Mouse (Mus musculus): Measurements from ENCODE around the gene Pabpn1l.
A peak's percentile ranks its signal among the peaks of the same experiment; 100 is the strongest.
"Not testable (repeated sequence)": the region's sequence is repeated elsewhere in the genome, so short reads cannot be mapped to it uniquely, and the experiment has no call there.

Gene Pabpn1l

DNA sequence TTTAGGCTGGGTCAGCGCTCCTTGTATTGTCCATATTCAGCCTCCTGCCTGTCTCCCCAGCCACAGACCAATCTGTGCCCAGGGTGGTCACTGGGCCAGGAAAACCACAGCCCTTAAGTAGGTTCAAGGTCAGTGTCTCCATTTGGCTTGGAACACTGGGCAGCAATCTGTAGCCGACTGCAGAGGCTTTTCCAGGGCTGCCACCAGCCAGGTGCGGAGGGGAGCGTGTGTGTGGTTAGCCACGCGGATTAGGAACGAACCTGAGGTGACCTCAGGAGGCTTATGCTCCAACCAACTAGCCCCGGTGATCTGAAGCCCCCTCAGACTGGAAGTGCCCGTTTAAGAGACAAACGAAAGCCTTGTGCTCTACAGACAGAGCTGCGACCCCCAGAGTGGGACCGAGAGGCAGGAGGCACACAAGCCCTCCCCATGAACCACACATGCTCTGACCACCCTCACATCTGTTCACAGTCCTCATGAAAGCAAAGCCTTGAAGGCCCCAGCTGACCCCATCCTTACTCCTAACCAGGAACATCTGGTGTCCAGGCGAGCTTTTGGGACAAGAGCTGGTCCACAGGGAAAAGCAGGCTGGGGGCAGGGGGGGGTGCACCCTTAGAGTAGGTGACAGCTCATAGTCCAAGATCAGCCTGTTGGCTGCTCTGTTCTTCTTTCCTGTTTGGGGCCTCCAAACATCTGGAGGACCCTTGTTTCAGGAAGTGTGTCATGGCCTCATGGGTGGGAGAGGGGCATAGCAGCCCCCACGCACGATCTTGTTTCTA is 25.8 kb upstream of the Pabpn1l start:
- no peak for DNase-seq (ENCODE audit: low spot score in 2 of 2)

DNA sequence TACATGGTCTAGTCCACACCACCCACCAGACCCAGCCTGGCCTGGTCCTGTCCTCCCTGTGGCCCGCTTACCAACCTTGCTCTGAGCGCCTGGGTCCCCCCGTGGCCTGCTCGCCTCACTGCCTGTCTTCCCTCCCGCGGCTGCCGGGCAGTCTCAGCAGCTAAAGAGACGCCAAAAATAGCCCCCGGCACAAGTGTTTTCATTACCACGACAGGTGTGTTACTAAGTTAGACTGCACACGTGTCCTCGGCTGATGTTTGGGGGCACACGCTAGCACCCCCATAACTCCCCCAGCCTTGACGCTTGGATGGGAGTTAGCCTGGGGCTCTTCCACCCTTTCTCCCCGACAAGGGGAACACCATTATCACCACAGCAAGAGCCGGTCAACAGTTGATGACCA is 23.8 kb upstream of the Pabpn1l start:
- DNase-seq (ENCODE audit: low spot score in 2 of 2) = no peak

DNA sequence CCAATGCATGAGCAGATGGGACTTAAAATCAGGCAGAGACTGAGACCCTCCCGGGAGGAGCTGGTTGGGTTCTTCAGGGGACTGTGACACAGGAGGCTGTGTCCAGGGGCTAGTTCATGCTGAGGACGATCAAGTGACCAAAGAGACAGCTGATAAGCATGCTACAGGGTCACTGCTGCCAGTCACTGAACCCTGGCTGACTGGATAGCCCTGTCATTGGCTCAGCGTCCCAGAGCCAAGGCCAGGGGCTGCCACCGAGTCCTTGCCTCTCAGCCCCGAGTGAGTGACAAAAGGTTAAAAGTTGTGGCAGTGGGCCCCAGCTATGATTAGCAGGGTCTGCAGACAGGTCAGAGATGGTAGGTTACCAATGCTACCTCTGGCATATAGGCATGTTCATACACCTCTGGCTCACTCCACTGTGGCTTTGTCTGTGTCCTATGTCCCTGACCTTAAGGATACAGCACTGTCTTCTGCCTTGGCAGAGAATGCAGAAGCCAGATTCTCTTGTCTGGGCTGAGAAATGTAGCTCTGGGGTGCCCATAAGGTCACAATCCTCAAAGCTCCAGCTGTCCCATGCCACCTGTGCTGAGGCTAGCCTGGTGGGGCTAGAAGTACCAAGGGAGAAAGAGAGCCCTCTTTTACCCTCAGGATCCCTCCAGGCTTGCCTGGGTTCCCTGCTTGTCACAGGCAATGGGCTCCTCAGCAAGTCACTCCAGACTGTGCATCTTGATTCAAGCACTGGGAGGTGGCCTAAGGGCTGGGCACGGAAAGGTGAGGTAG is 21.8 kb upstream of the Pabpn1l start:
- no peak for DNase-seq (ENCODE audit: low spot score in 2 of 2)

DNA sequence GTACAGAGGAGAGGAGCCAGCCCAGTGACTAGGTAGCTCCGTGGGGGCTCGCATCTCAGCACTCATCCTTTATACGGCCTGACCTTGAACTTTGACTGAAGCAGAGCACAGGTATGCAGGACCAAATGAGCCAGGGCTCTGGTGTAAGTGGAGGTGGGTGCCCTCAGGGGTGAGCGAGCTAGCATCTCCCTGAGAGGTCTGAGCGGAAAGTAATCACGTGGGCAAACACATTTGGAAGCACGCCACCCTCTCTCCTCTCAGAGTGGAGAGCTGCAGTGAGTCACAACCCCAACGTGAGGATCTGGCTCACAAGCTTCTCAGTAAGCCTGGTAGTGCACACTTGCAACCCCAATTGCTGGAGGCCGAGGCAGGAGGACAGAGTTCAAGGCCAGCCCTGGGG is 19.5 kb upstream of the Pabpn1l start:
- DNase-seq (ENCODE audit: low spot score in 2 of 2) = peak in 1 of 2 experiments; percentile 40

DNA sequence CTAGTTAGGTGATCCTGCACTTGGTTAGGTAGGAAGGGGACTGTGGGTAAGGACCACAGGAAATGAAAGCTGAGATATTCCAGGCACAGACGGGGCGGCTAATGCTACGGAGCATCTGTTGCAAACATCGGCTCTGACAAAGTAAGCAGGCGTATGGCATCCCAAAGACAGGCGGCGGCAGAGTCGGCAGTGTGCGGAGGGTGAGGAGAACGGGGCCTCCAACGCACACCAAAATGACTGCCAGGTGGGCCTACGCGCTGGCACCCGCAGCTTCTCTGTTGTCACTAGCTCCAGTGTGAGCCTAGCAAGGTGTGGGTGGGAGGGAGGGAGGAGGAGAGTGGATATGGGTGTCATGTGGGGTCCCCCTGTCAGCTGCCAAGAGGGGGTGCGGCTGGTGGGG is 18.9 kb upstream of the Pabpn1l start:
- peak; percentile 58 to 61 for DNase-seq (ENCODE audit: low spot score in 2 of 2)

DNA sequence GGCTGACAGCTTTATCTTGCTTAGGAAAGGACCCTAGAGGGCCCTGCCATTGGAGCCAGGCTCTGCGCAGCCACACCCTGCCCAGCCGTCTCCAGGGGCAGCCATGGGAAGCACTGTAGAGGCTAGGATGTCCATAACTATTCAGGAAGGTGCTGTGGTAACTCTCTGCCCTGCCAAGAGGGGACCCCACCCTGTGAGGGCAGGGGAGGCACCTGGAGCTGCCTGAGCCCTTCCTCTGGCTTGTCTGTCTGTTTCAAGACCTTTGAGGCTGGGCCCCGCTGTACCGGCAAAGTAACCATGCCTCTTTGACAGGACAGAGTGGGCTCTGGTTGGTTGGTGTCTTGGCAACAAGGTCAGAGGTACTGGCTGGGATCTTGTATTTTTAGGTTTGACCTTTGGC is 18.3 kb upstream of the Pabpn1l start:
- DNase-seq (ENCODE audit: low spot score in 2 of 2) = no peak

DNA sequence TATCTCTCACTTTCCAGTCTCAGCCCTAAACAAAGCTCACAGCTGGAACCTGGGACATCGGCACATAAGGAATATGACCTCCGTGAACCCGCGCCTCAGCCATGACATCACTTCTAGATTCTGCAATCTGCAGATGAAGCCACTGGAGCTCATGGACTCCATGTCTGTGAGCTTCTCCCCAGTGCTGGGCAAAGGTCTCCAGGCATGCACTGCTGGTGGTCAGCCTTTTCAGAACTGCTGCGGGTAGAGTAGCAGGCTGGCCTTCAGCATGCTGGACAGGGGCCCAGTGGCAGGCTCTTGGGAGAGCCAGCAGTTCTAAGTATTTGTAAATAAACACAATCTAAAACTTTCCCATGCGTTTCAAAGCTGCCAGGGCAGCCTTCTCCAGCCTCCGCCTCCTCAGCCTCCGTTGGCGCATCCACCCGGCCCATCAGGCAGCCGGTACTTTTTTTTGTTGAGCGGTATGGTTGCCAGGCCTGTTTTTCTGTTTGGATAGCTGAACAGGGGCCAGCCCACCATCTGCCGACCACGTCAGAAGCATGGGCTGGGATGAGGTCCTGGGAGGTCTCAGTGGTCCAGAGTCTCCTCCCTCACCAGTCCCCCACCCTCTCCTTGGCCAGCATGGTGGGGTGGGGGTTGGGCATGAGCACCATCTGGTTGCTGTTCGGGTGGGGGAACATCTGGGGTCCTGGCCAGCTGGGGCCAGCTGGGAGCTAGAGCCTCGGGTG is 17.1 kb upstream of the Pabpn1l start:
- DNase-seq (ENCODE audit: low spot score in 2 of 2) = peak in 1 of 2 experiments; percentile 21

DNA sequence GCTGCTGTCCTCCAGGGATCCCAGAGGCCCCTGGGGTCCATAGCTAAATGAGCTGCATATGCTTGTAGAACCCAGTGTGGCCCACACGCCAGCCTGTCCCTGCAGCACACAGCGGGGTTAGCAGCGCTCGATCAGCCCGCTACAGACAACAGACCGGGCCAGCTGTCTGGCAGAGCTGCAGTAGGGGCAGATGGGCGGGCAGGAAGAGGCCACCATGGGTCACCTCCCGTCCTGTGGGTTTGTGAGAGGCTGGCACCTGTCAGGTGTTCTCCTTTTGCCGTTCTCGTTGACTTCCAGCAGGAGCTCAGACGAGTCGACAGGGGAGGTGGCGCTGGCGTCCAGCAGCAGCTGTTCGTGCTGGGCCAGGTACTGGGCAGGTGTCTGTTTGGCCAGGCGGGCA is 16.1 kb upstream of the Pabpn1l start:
- DNase-seq (ENCODE audit: low spot score in 2 of 2) = no peak

DNA sequence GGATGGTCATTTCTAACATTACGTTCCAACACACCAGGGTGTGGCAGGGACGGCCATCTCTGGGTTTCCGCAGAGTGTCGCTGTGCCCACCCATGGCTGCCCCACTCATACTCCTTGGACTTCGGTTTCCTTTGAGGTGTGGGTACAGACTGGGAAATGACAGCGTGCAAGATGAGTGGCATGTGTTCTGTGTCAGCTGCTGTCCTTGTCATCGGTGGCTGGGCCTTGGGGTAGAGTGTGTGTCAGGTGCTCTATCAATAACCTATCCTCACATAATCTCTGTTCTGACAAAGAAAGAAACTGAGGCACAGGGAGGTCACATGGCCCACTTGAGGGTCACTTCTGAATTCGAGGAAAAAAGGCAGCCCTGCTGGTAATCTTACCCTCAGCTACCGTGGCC is 14.7 kb upstream of the Pabpn1l start:
- no peak for DNase-seq (ENCODE audit: low spot score in 2 of 2)

DNA sequence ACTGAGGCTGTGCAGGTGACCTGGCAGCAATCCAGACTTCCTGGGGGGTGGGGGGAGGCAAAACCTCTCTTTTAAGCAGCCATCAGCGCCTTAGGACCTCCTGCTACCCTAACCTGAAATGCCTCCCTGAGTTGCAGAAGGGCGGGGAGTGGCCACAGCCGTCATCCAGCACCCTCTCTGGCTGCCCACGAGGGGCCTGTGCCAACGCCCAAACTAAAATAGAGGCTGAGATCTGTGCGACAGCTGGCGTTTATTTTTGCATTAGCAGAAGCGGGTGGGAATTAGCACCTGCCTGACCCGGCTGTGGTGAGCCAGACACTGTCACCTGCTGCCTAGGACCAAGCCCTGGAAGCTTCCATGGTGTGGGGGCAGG is 14.2 kb upstream of the Pabpn1l start:
- no peak for DNase-seq (ENCODE audit: low spot score in 2 of 2)

DNA sequence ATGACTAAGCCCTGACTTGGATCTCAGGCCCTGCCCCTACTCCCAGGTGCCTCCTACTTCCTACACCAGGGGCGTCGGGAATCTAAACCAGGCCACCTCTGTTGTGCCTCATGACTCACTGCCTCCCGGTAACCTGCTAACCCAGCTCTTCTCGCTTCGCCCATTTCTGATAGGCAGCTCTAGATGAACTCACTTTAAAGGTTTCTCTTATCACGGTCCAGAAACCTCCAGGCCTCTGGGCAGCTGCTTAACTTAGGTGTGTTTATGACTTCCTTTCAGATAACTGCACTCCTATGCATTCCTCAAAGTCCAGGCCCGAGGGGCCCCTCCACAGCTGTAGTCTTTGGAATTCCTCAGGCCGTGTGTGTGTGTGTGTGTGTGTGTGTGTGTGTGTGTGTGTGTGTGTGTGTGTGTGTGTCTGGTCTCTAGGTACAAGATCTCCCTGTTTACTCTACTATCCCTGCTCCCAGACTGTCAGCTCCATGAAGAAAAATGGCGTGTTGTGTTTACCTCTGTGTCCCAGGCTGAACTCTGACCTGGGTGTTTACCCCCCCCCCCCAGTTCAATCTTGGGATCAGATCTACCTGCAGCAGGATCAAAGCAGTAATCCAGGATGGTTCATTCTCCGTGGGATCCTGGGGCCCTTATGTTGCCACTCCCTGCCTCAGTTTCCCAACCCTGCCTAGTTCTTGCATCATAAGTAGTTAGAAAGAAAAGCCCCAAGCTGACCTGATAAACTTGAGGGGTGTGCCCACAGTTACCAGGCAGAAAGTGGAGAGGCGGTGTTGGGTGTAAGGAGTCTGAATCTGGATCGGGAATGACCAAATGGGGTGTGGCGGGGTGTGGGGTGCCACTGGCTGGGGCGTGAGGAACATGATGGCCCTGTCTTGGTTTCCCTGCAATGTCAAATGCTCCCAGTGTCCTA is 13.6 kb upstream of the Pabpn1l start:
- DNase-seq (ENCODE audit: low spot score in 2 of 2) = no peak

DNA sequence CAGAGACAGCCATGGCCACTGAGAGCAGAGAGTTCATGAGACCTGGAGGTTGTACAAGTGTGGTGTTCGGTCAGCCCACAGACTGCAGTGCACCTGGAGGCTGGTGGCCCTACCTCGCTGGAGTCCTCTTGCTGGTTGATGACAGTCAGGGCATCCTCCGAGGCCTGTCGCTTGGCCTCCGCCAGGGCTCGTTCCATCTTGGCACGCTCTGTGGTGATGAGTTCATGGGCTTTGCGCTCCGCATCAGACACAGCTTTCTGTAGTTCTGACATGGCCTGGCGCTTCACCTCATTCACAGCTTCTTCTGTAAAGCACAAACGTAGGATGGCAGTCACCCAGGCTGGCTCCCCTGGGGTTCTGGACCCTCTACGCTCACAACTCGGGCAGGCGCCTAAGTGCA is 10.7 kb upstream of the Pabpn1l start:
- no peak for DNase-seq (ENCODE audit: low spot score in 2 of 2)

DNA sequence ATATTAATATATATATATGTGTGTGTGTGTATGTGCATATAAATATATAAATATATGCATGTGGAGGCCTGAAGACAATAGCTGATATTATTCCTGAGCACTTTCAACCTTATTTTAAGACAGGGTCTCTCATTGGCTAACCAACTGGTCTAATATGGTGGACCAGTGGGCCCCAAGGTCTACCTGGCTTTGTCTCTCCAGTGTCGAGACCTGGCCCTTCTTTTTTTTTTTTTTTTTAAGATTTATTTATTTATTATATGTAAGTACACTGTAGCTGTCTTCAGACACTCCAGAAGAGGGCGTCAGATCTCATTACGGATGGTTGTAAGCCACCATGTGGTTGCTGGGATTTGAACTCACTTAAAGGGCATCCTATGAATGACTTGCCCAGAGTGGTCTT is 9.6 kb upstream of the Pabpn1l start:
- not testable (repeated sequence) for DNase-seq (ENCODE audit: low spot score in 2 of 2)

DNA sequence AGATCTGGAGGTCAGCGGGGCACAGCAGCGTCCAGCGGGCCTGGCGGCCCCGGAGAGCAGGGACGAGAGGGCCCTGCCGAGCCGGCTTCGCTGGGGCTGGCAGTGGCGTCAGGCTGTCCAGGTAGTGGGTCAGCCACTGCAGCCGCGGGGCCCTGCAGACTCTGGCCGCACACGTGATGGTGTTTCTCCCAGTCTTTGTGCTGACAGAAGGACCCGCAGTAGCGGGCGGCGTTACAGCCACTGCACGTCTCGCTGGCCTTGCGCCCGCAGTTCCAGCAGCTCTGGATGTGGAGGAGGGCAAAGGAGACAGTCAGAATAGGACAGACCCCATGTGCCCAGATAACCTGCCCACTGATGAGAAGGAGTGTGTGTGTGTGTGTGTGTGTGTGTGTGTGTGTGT is 8.2 kb upstream of the Pabpn1l start:
- DNase-seq (ENCODE audit: low spot score in 2 of 2) = no peak

DNA sequence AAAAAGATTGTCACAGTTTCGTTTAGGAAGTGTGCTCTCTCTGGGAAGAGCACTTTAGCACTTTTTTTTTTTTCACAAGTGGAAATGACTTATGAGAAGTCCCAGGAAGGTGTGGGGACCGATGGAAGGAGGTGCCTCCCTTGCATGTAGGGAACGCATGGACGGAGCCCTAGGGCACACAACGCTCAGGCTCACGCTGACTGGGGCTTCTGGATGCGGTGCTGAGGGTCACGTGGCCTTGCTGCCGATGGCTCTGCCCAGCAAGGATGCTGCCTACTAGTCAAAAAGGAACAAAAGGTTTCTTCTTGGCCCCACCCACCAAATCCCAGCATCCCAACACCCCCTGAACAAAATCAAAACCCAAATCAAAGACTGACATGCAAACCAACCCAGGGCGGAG is 6.8 kb upstream of the Pabpn1l start:
- no peak for DNase-seq (ENCODE audit: low spot score in 2 of 2)

DNA sequence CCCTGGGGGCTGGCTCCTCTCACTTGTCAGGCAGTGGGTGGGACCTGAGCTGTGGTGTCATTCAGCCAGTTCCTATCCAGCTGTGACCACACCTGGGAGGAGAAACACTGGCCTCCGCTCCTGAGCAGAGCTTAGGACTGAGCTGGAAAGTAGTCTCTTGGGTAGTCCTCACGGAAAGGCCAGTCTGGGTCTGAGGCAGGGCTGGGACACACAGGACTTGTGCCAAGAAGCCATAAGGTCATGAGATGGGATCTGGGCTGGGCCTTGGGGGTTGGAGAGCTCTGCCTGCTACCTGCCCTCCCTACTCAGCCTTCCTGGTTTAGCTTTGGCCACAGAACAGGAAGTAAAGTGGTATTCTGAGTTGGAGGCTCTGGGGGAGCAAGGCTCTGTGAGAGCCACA is 4.4 kb upstream of the Pabpn1l start:
- DNase-seq (ENCODE audit: low spot score in 2 of 2) = no peak

DNA sequence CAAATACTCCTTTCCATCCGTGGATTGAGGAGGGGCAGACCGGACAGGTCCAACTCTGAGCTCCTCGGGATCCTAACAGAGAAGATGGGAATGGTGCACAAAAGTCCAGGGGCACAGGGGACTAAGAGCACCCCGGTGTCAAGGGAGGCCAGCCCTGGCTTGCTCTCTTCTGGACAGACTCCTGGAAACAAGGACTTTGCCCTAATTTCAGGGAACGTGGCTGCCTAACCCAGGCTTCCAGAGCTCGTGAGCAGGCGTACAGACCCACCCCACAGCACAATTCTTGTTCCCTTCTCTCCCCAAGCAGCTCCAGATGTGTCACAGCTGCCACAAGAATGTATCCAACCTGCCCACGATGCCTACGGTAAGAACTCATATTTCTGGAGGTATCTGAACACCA is 3.3 kb upstream of the Pabpn1l start:
- DNase-seq (ENCODE audit: low spot score in 2 of 2) = no peak

DNA sequence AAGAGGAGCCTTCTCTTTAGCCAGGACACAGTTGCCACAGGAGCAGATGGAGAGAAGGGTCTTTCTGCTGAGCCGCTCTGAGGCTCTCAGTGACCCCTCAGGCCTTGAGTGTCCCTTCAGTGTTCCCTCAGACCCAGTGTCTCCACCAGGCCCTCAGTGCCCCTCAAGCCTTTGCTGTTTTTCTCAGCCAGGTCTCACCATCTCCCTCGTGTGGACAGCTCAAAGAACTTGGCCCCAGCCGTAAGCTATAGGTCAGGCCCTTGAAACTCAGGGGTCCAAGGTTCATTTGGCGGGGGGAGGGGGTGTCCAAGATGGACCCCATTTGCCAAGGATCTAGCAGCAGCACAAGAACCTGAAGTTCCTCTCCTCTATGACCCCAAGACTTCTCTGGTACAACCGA is 2.1 kb upstream of the Pabpn1l start:
- no peak for DNase-seq (ENCODE audit: low spot score in 2 of 2)

DNA sequence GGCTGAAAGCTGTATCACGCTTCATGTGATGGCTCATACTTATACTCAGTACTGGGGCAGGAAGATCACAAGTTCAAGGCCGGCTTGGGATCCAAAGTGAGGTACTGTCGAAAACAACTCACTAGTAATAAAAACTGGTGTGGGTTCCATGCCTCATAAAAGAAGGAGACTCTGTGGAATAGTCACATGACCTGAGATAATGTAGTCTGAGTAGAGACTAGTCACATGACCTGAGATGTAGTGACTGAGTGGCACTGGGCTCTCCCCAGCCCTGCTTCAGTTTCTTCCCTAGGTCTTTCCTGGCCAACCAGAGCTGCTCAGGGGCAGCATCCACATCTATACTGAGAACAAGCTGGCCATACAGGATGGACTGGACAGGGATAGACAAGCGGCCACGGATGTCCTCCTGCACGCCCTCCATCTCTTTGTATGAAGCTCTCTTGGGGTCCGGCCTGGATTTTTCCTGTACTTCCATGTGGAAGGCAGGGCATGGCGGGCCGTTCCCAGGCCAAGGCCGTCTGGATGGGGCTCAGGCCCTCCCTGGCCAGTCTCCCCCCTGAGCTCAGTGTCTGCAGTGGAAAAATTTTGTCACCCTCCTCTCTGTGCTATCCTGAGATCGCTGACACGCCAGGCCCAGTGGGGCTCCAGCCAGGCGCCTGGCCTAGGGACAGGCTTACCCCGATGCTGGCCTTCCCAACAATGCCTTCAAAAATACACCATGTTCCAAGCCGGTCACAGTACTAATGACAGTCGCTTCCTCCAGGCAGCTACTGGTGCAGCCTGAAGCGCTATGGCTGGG is 1.5 kb upstream of the Pabpn1l start:
- no peak for DNase-seq (ENCODE audit: low spot score in 2 of 2)

DNA sequence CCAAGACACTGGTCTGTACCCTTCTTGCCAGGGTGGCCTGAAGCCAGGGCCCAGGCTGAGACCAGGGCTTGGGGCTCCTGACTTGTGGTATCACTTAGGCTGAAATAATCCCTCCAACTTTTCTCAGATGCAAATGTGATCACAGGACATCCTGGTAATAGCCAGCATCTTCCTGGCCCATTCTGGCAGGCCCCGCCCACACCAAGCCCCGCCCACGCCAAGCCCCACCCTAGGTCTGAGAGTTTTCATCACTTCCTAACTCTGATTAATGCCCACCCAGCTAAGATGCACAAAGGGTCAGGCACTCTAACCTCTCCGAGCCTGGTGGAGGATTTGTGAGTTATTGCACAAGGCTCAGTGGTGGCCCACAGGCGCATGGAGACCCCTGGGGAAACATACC is 2.1 kb downstream of the Pabpn1l start:
- no peak for DNase-seq (ENCODE audit: low spot score in 2 of 2)

All from frontal cortex, postnatal 14 days (tissue).